Mouse (Mus musculus) lung, adult 10 weeks (tissue): ENCODE measurements around the gene Tnni2. TPM values are rescaled to one million over a fixed set of nuclear protein-coding genes. Genes with fewer than 3 reads are reported as not detected.

Source experiments
- polyA plus RNA-seq: library from polyadenylated mRNA; stranded (reverse); fragments of 350-450 nt; fragmentation: Illumina TruSeq; extraction: RNeasy Lipid Tissue Mini Kit (QIAGEN cat#74804); gene quantifications from one replicate; pipeline ENCODE4 v1.2.3, GENCODE M21; 2014; ENCODE audit warnings: low read depth, low replicate concordance; ENCODE audit not compliant: insufficient read depth

Gene Tnni2
- 10.7 TPM for polyA plus RNA-seq

GRCm38 (mm10) chr7:142441585-142441984, at the start of gene Tnni2:
Gene Tnni2 (plus strand): TSS chr7:142441808.

GRCm38 (mm10) chr7:142434137-142434865, 7.3 kb upstream of the Tnni2 start, which contains the start of gene Syt8:
Gene Syt8 (plus strand): TSS chr7:142434850.

GRCm38 (mm10) chr7:142460636-142461077, 19.0 kb downstream of the Tnni2 start, which contains the start of gene Lsp1:
Gene Lsp1 (plus strand): TSS chr7:142460809.

Other genes starting within 250 kb of the Tnni2 start
- not detected for gene Krtap5-3, start 240.4 kb upstream of the Tnni2 start, polyA plus RNA-seq
- gene Gm7579, start 229.9 kb upstream of the Tnni2 start, polyA plus RNA-seq, result not detected
- gene Krtap5-5, start 211.8 kb upstream of the Tnni2 start, polyA plus RNA-seq, result not detected
- gene Gm40460, start 200.7 kb upstream of the Tnni2 start, polyA plus RNA-seq, result not detected
- not detected for gene Gm2431, start 183.5 kb upstream of the Tnni2 start, polyA plus RNA-seq
- gene Gm4559, start 167.4 kb upstream of the Tnni2 start, polyA plus RNA-seq, result not detected
- gene Krtap5-1, start 144.7 kb upstream of the Tnni2 start, polyA plus RNA-seq, result not detected
- not detected for gene Krtap5-4, start 138.3 kb upstream of the Tnni2 start, polyA plus RNA-seq
- gene Ifitm10, start 68.1 kb upstream of the Tnni2 start, polyA plus RNA-seq, result 17.5 TPM
- not detected for gene Gm49369, start 59.1 kb upstream of the Tnni2 start, polyA plus RNA-seq
- 568 TPM for gene Ctsd, start 53.8 kb upstream of the Tnni2 start, polyA plus RNA-seq
- gene Syt8, start 7.0 kb upstream of the Tnni2 start, polyA plus RNA-seq, result not detected
- gene Lsp1, start 19.0 kb downstream of the Tnni2 start, polyA plus RNA-seq, result 157 TPM
- 7.4 TPM for gene Tnnt3, start 57.0 kb downstream of the Tnni2 start, polyA plus RNA-seq
- 59.7 TPM for gene Mrpl23, start 90.9 kb downstream of the Tnni2 start, polyA plus RNA-seq
- gene Igf2, start 225.0 kb downstream of the Tnni2 start, polyA plus RNA-seq, result 9.0 TPM
- gene Gm49394, start 228.1 kb downstream of the Tnni2 start, polyA plus RNA-seq, result not detected